Mouse (Mus musculus) E14TG2a.4 (cell line): Measurements from ENCODE around the gene Dupd1.

Experiments
- H3K27me3 ChIP-seq: 2 replicates; pipeline ENCODE4 v1.6.1; 2014; ENCODE audit warnings: low read length, control low read depth; ENCODE audit not compliant: insufficient read depth
- H3K36me3 ChIP-seq: 2 replicates; pipeline ENCODE4 v1.6.1; 2014; ENCODE audit warnings: low read length, control low read depth; ENCODE audit not compliant: insufficient read depth
- H3K4me1 ChIP-seq: replicated peaks from 2 replicates; pipeline ENCODE4 v1.6.1; 2014; ENCODE audit warnings: low read depth, low read length, control low read depth
- H3K4me3 ChIP-seq: replicated peaks from 2 replicates; pipeline ENCODE4 v1.5.1; 2014; ENCODE audit warnings: mild to moderate bottlenecking, low read length
- H3K9me3 ChIP-seq: 2 replicates; pipeline ENCODE4 v1.6.1; 2014; ENCODE audit warnings: low read length, control low read depth
- CTCF ChIP-seq: conservative IDR thresholded peaks from 2 replicates; pipeline ENCODE4 v1.5.1; 2014; ENCODE audit warnings: low read length
- NANOG ChIP-seq: IDR thresholded peaks from 2 replicates; pipeline ENCODE4 v1.6.1; 2014; ENCODE audit warnings: borderline replicate concordance, low read length, mixed read lengths
- POU5F1 ChIP-seq: IDR thresholded peaks from 2 replicates; pipeline ENCODE4 v1.6.1; 2014; ENCODE audit warnings: low read length, borderline replicate concordance

The Dupd1 gene

GRCm38 (mm10) chr14:21733131-21733905 lies 18.9 kb upstream of the Dupd1 start:
- H3K36me3 ChIP-seq, result no peaks in the 10 kb centered on the region
- H3K4me1 ChIP-seq, result no peaks in the 10 kb centered on the region
- H3K27me3 ChIP-seq, result no peaks in the 10 kb centered on the region
- peaks cover 5% of the 10 kb centered on the region; the same call in 1 of the 2 replicates for H3K9me3 ChIP-seq
- H3K4me3 ChIP-seq, result no peak overlapping the region
- TF ChIP-seq POU5F1, result no peak
- TF ChIP-seq CTCF, result no peak

- Histone ChIP-seq H3K36me3 (no peaks in the 10 kb centered on the region), H3K4me3 (no peak overlapping the region), H3K27me3 (peaks cover under 1% of the 10 kb centered on the region; the same call in 1 of the 2 replicates), H3K9me3 (peaks cover 5% of the 10 kb centered on the region; the same call in 1 of the 2 replicates), H3K4me1 (no peaks in the 10 kb centered on the region)
- TF ChIP-seq CTCF (no peak), NANOG (no peak), POU5F1 (no peak)
Observed at GRCm38 (mm10) chr14:21729936-21730335, 15.6 kb upstream of the Dupd1 start.

- H3K27me3 ChIP-seq, result peaks cover 4% of the 10 kb centered on the region
- H3K4me3 ChIP-seq, result no peak overlapping the region
- H3K4me1 ChIP-seq, result no peaks in the 10 kb centered on the region
- no peak for TF ChIP-seq NANOG
- no peak for TF ChIP-seq POU5F1
- TF ChIP-seq CTCF, result no peak
- H3K9me3 ChIP-seq, result peaks cover 5% of the 10 kb centered on the region; the same call in 1 of the 2 replicates
- no peaks in the 10 kb centered on the region for H3K36me3 ChIP-seq
Observed at GRCm38 (mm10) chr14:21729031-21729732, 14.8 kb upstream of the Dupd1 start.

GRCm38 (mm10) chr14:21722021-21722698 lies 7.8 kb upstream of the Dupd1 start:
- TF ChIP-seq CTCF (no peak), NANOG (no peak), POU5F1 (no peak)
- Histone ChIP-seq H3K4me3 (no peak overlapping the region), H3K9me3 (peaks cover 10% of the 10 kb centered on the region), H3K27me3 (peaks cover 8% of the 10 kb centered on the region), H3K4me1 (no peaks in the 10 kb centered on the region), H3K36me3 (no peaks in the 10 kb centered on the region)

- Histone ChIP-seq H3K4me3 (no peak overlapping the region), H3K9me3 (peaks cover 10% of the 10 kb centered on the region), H3K4me1 (no peaks in the 10 kb centered on the region), H3K27me3 (peaks cover 8% of the 10 kb centered on the region), H3K36me3 (no peaks in the 10 kb centered on the region)
- no peak for TF ChIP-seq POU5F1
Observed at GRCm38 (mm10) chr14:21720430-21721205, 6.2 kb upstream of the Dupd1 start.

- no peaks in the 10 kb centered on the region for H3K36me3 ChIP-seq
- H3K27me3 ChIP-seq, result peaks cover 6% of the 10 kb centered on the region; the same call in 1 of the 2 replicates
- TF ChIP-seq NANOG, result no peak
- no peak for TF ChIP-seq POU5F1
- TF ChIP-seq CTCF, result no peak
- no peak overlapping the region for H3K4me3 ChIP-seq
- no peaks in the 10 kb centered on the region for H3K4me1 ChIP-seq
- peaks cover 10% of the 10 kb centered on the region for H3K9me3 ChIP-seq
Observed at GRCm38 (mm10) chr14:21719646-21720383, 5.4 kb upstream of the Dupd1 start.

GRCm38 (mm10) chr14:21711231-21711630 lies 3.1 kb downstream of the Dupd1 start:
- Histone ChIP-seq H3K4me1 (0 out of 2 replicates have a peak, but pooled peaks cover 5% of the 10 kb centered on the region), H3K36me3 (no peaks in the 10 kb centered on the region), H3K4me3 (no peak overlapping the region), H3K27me3 (peaks cover 12% of the 10 kb centered on the region), H3K9me3 (no peaks in the 10 kb centered on the region)
- TF ChIP-seq POU5F1 (no peak), NANOG (no peak), CTCF (no peak)
